Mouse (Mus musculus): ENCODE measurements around the gene B230118H07Rik. TPM values are rescaled to one million over a fixed set of nuclear protein-coding genes. Genes with fewer than 3 reads are reported as not detected.

B230118H07Rik gene
- polyA plus RNA-seq, 1 experiment from 2014 or later = 53.3 TPM

DNA sequence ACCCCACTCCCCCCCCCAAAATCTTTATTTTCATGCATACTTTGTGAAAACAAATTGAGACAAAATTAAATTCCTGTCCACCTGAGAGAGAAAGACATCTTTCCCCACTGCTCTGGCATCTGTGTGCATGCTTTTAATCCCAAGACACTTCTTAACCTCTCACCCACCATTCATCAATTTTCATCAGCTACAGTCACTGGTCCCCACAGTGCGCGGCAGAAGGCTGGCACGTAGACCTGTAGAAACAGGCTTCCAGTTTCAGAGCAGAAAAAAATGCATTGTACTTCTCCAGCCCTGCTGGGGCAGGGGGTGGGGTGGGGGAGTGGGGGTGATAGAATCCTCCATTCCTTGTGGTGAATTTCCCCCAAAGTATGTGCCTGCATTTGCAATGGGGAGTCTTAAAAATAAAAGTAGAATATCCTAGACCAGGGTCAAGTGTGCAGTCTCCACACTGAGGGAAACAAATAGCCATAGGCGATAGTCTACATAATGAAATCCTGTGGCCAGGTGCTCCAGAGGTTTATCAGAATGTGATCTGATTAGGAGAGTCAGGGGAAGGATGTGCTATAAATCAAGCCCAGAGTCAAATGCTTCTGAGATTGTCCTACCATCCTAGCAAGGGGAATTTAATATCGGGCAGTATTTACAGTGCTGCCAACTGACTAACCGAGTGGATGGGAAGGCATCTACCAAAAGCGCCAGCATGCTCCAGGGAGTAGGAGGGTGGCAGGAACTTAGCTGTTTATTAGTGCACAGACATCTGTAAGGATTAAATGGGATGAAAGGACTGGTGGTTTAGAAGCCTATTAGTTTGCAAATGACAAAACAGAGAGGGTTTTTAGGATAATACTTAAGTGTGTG lies 10.1 kb downstream of the B230118H07Rik start:
- H3K9me3 ChIP-seq (replicated peaks) = no peaks in the 10 kb centered on the region
- ATAC-seq (ENCODE audit: insufficient number of reproducible peaks, low FRiP score) = no peak
- WGBS = 69% methylated on average over 7 of the region's 7 CpGs

DNA sequence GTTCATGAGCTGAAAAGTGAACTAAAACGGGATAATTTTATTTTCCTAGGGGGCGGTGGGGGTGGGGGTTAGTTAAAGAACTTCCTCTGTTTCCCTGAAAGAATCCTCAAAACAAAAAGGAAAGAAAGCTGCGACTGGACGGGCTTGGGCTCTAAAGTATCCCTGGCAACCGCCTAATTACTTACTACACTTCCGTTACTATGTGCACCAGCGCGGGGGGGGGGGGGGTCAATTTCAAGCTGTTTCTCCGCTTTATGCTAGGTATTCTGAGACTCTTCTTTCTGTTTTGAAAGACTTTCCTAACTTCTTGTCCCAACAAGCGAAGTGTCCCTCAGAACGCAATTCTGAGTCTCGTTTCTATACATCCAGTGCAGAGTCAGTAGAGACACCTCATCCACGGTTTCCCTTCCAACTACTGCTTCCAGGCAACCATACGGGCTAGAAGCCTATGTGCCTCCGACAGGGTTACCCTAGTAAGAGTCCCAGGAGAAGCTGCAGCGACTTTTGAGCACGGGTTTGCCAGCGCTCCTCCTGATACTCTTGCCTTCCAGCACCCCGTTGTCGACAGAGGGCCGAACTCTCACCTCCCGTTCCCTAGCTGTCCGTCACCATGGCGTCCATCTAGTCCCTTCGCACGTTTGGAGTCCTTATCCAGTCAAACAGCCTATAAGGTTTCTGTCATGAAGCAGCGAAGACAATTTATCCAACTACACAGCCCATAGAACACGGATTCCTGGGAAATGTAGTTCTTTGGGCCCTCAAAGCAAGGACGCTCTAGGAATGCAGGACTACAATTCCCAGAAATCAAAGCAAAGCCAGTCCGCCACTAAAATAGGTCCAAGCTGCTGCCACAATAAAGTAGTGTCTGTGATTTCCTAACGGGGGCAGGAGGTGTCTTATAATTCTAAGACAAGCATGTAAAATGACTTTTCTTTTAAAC lies 20.8 kb downstream of the B230118H07Rik start:
- WGBS = 3% methylated on average over 31 of the region's 31 CpGs
- Histone ChIP-seq H3K27me3 (replicated peaks) (no peaks in the 10 kb centered on the region), H3K4me1 (replicated peaks) (0 out of 2 replicates have a peak, but pooled peaks cover 3% of the 10 kb centered on the region), H3K4me2 (peak overlapping the region; percentile 77), H3K27ac (ENCODE audit: poor library complexity, severe bottlenecking) (peak overlapping the region; percentile 86), H3K36me3 (no peaks in the 10 kb centered on the region), H3K9me3 (replicated peaks) (no peaks in the 10 kb centered on the region), H3K4me3 (peak overlapping the region; percentile 89), H3K9ac (peak overlapping the region; percentile 76)
- peak; percentile 96 for ATAC-seq (ENCODE audit: insufficient number of reproducible peaks, low FRiP score)

More for the DNA sequence above, 10.1 kb downstream of the B230118H07Rik start:
- Histone ChIP-seq H3K27ac (ENCODE audit: poor library complexity, severe bottlenecking) (no peak overlapping the region), H3K4me2 (no peak overlapping the region), H3K9ac (no peak overlapping the region), H3K4me3 (no peak overlapping the region), H3K27me3 (replicated peaks) (no peaks in the 10 kb centered on the region), H3K4me1 (replicated peaks) (no peaks in the 10 kb centered on the region), H3K36me3 (no peaks in the 10 kb centered on the region)

DNA sequence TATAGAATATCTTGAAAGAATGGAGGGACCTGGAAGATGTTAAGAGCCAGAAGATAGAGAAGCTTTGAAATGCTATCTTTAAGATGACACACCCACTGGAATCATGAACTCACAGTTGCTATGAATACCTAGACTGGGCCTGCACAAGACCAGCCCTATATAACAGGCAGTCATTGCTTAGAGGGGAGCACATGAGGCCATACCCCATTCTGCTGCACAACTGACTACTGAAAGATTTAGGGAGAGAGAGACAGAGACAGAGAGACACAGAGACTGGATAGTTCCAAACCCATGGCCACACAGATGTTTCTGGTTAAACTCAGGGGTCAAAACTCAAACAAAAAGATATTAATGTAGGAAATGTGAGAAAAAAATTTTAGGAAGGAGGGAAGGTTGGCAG lies 22.1 kb downstream of the B230118H07Rik start:
- H3K4me3 ChIP-seq = no peak overlapping the region
- H3K9ac ChIP-seq = no peak overlapping the region
- no peak overlapping the region for H3K27ac ChIP-seq (ENCODE audit: poor library complexity, severe bottlenecking)
- no peak overlapping the region for H3K4me2 ChIP-seq
- ATAC-seq (ENCODE audit: insufficient number of reproducible peaks, low FRiP score) = no peak
- 0 out of 2 replicates have a peak, but pooled peaks cover 3% of the 10 kb centered on the region for H3K4me1 ChIP-seq (replicated peaks)
- no peaks in the 10 kb centered on the region for H3K27me3 ChIP-seq (replicated peaks)
- no peaks in the 10 kb centered on the region for H3K36me3 ChIP-seq
- H3K9me3 ChIP-seq (replicated peaks) = no peaks in the 10 kb centered on the region

DNA sequence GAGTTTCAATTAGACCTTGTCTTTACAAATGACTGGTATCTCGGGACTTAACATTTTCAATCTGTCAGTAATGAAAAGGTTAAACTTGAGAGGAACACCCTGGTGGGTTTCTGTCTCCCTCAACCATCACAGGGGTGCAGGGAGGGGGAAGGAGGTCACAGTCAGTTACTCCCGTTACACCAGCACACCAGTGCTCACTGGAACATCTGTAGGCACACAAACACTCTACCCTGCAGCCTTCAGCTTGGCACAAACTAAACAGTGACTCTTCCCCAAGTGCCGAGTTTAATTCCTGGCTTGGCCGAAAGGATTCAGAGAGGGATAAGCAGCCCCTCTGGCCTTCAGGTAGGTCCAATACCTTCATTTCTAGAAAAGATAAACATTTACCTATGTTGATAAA lies 24.8 kb downstream of the B230118H07Rik start, which contains the start of gene Rag2:
Gene Rag2, plus strand, starts transcription at position 193 of the 400 bp plus-strand sequence.
- no peaks in the 10 kb centered on the region for H3K9me3 ChIP-seq (replicated peaks)
- no peak within 1 kb of the TSS for H3K9ac ChIP-seq
- no peak for ATAC-seq (ENCODE audit: insufficient number of reproducible peaks, low FRiP score)
- 62% methylated on average over 4 of the region's 4 CpGs for WGBS
- no peak within 1 kb of the TSS for H3K27ac ChIP-seq (ENCODE audit: poor library complexity, severe bottlenecking)
- H3K36me3 ChIP-seq = no peaks in the 10 kb centered on the region
- no peaks in the 10 kb centered on the region for H3K27me3 ChIP-seq (replicated peaks)
- H3K4me3 ChIP-seq = no peak within 1 kb of the TSS
- 0 out of 2 replicates have a peak, but pooled peaks cover 3% of the 10 kb centered on the region for H3K4me1 ChIP-seq (replicated peaks)
- no peak within 1 kb of the TSS for H3K4me2 ChIP-seq

DNA sequence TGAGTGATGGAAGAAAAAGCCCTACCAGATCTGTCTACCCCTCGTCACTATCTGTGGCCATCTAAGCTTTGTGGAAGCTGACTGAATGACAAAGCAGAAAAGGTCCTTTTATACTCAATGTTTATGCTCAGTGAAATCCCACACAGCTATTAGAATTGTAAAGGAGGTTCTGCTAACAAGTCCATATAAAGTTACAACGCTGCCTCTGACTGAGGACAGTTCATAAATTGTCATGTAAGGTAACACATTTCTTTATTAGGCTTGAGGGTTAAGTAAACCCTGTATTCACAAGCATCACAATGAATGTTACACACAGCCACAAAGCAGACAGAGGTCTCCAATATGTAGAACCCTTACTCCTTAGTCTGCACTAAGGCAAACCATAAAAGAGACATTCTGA lies 25.3 kb downstream of the B230118H07Rik start:
- Histone ChIP-seq H3K4me3 (no peak overlapping the region), H3K9me3 (replicated peaks) (no peaks in the 10 kb centered on the region), H3K4me2 (no peak overlapping the region), H3K27ac (ENCODE audit: poor library complexity, severe bottlenecking) (no peak overlapping the region), H3K27me3 (replicated peaks) (no peaks in the 10 kb centered on the region), H3K9ac (no peak overlapping the region), H3K4me1 (replicated peaks) (no peaks in the 10 kb centered on the region), H3K36me3 (no peaks in the 10 kb centered on the region)
- 78% methylated on average over 2 of the region's 2 CpGs for WGBS
- no peak for ATAC-seq (ENCODE audit: insufficient number of reproducible peaks, low FRiP score)

DNA sequence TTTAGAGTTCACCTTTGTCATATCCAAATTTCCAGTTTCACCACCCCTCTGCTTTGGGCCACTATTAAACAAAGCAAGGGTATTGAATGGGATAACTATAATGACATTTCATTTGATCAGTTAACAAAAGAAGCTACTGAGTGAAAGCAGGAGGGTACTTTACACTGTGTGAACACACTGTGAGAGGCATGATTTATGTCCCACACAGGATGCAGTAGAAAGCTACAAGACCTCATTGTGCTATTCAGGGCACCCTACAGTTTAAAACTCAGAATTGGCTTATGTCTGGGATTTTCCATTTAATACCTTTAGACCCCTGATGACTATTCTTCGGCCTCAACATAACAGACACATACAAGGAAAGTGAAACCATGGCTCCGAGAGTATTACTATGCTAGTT lies 26.3 kb downstream of the B230118H07Rik start:
- ATAC-seq (ENCODE audit: insufficient number of reproducible peaks, low FRiP score) = no peak
- Histone ChIP-seq H3K27ac (ENCODE audit: poor library complexity, severe bottlenecking) (no peak overlapping the region), H3K4me1 (replicated peaks) (no peaks in the 10 kb centered on the region), H3K36me3 (no peaks in the 10 kb centered on the region), H3K4me3 (no peak overlapping the region), H3K9ac (no peak overlapping the region), H3K27me3 (replicated peaks) (no peaks in the 10 kb centered on the region), H3K4me2 (no peak overlapping the region), H3K9me3 (replicated peaks) (no peaks in the 10 kb centered on the region)
- WGBS = 83% methylated on average over 2 of the region's 2 CpGs

DNA sequence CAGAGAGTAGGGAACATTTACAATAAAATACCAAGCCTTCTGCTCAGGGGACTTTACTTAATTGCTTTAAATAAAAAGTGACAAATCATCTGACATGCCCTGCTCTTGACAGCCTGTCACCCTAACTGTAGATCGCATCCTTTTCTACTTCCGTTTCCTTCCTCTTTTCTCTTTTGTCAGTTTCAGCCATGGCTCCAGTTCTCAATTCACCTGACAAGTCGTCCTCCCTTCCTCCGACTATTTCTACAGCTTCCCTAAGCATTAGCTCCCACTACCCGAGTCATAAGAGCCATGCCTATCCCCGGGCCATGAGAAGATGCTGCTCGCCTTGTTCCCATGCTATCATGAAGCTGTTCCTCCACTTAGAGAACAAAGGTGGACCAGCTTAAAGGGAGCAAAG lies 27.7 kb downstream of the B230118H07Rik start:
- Histone ChIP-seq H3K4me2 (no peak overlapping the region), H3K9ac (no peak overlapping the region), H3K36me3 (no peaks in the 10 kb centered on the region), H3K27ac (ENCODE audit: poor library complexity, severe bottlenecking) (no peak overlapping the region), H3K4me3 (no peak overlapping the region), H3K27me3 (replicated peaks) (no peaks in the 10 kb centered on the region), H3K4me1 (replicated peaks) (no peaks in the 10 kb centered on the region), H3K9me3 (replicated peaks) (no peaks in the 10 kb centered on the region)
- WGBS = 69% methylated on average over 7 of the region's 7 CpGs
- no peak for ATAC-seq (ENCODE audit: insufficient number of reproducible peaks, low FRiP score)

DNA sequence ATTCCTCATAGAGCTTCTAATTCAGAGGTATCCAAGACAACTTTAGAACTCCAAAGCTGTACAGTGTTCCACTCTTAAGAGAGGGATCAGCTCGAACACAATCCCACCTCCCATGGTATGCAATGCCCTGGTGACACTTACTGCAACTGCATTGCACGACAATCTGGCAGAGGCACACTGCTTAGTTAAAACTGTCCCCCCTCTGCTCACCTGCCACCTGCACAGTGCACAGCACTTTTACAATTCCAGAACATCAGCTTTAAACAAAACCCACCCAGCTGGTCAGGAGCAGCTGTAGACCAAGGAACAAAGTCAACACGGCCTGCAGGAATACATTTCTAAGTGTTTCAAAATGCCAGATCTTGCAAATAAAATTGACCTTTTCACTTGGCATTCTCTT lies 28.4 kb downstream of the B230118H07Rik start:
- WGBS = 73% methylated on average over 3 of the region's 3 CpGs
- ATAC-seq (ENCODE audit: insufficient number of reproducible peaks, low FRiP score) = no peak
- H3K4me3 ChIP-seq = no peak overlapping the region
- H3K4me2 ChIP-seq = no peak overlapping the region
- H3K27ac ChIP-seq (ENCODE audit: poor library complexity, severe bottlenecking) = no peak overlapping the region
- no peak overlapping the region for H3K9ac ChIP-seq
- H3K27me3 ChIP-seq (replicated peaks) = no peaks in the 10 kb centered on the region
- H3K9me3 ChIP-seq (replicated peaks) = no peaks in the 10 kb centered on the region
- peaks cover under 1% of the 10 kb centered on the region; the same call in 1 of the 2 replicates for H3K4me1 ChIP-seq (replicated peaks)
- no peaks in the 10 kb centered on the region for H3K36me3 ChIP-seq

DNA sequence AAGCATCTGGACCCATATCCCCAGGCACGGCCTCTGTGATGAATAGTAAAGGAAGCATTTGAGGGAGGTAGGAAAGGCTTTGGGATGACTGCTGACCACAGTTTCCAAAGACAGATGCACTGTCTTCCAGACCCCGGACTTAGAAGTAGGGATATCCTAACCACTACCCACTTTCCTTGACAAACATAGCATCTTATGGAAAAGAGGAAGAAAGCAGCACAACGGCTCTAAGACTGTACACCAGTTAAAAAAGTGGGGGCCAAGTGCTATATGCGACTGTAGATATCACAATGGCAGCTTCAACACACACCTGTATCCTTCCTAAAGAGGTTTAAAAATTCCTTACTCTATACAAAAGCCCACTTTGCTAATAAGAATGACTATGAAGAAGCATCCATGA lies 31.0 kb downstream of the B230118H07Rik start:
- Histone ChIP-seq H3K4me2 (no peak overlapping the region), H3K27me3 (replicated peaks) (no peaks in the 10 kb centered on the region), H3K27ac (ENCODE audit: poor library complexity, severe bottlenecking) (no peak overlapping the region), H3K36me3 (no peaks in the 10 kb centered on the region), H3K9me3 (replicated peaks) (no peaks in the 10 kb centered on the region), H3K4me3 (no peak overlapping the region), H3K9ac (no peak overlapping the region), H3K4me1 (replicated peaks) (peaks cover 9% of the 10 kb centered on the region; the same call in 1 of the 2 replicates)
- no peak for ATAC-seq (ENCODE audit: insufficient number of reproducible peaks, low FRiP score)
- 77% methylated on average over 4 of the region's 4 CpGs for WGBS

DNA sequence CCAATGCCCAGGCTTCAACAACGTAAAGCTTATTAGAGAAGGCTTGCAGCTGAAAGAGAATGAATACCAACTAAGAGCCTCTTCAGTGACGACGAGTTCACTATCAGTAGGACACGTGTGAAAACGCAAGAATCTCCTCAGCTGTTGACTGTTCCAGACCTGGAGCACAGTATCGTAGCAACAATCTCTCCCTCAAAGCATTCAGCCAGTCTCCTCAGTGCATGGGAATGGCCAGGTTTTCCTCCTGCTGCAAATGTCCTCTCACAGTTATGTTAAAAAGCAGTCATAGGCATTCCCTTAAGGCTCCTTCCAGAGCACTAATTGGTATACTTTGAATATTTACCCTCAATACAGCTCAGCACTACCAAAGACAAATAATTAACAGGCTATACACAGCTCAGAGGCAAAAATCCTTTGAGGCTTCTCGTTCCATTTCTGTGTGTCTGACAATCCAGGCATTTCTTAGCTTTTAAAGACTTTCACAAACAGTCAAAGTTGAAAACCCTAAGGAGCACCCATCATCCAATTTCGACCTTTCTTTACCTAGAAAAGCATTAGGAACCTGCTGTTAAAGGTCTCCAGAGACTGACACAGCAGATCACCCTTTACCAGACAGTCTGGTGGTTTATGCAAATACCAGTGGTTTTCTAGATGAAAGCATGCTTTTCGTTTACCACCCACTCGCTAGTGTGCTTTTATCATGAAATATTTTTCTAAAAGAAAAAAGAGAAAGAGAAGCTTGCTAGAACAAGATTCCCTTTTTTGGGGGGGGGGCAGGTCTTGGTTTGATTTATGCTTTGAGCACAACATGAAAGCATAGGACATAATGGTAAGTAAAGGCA lies 33.6 kb downstream of the B230118H07Rik start:
- Histone ChIP-seq H3K9me3 (replicated peaks) (no peaks in the 10 kb centered on the region), H3K27ac (ENCODE audit: poor library complexity, severe bottlenecking) (no peak overlapping the region), H3K4me1 (replicated peaks) (peaks cover 9% of the 10 kb centered on the region; the same call in 1 of the 2 replicates), H3K4me2 (no peak overlapping the region; the same call in 1 of the 2 replicates), H3K27me3 (replicated peaks) (no peaks in the 10 kb centered on the region), H3K9ac (no peak overlapping the region), H3K36me3 (no peaks in the 10 kb centered on the region), H3K4me3 (no peak overlapping the region)
- 49% methylated on average over 10 of the region's 10 CpGs for WGBS
- no peak for ATAC-seq (ENCODE audit: insufficient number of reproducible peaks, low FRiP score)

Measured in heart, embryonic 12.5 days (tissue).